Mouse (Mus musculus) testis, adult 2 months (tissue): Measurements from ENCODE around the gene Cd274.

Source experiments
- CTCF ChIP-seq: fragments of 200-500 bp; IDR thresholded peaks from 2 replicates; pipeline ENCODE4 v1.5.1; 2012; ENCODE audit warnings: low read depth, mild to moderate bottlenecking, inconsistent platforms, low read length, moderate library complexity; ENCODE audit not compliant: control insufficient read depth, insufficient read depth, insufficient replicate concordance
- POLR2A ChIP-seq: fragments of 200-500 bp; IDR thresholded peaks from 2 replicates; pipeline ENCODE4 v1.6.1; 2012; ENCODE audit warnings: low read depth, mild to moderate bottlenecking, inconsistent platforms, low read length, moderate library complexity; ENCODE audit not compliant: control insufficient read depth

- no peak for TF ChIP-seq CTCF
- no peak for TF ChIP-seq POLR2A
These were observed 33.0 kb upstream of the Cd274 start, which contains the start of gene Rln1 for GRCm38 (mm10) chr19:29334068-29334745.
